Mouse (Mus musculus): Measurements from ENCODE around the gene Dctn2. TPM values are rescaled to one million over a fixed set of nuclear protein-coding genes. Genes with fewer than 3 reads are reported as not detected.
A peak's percentile ranks its signal among the peaks of the same experiment; 100 is the strongest.

The Dctn2 gene
- total RNA-seq (2021) = 100 to 1,000 TPM; 253 to 259 TPM
- long read RNA-seq, transcript Dctn2-201 (14 exons, 1,784 nt) = major isoform, 8 of 198 reads
- long read RNA-seq, partial matches to known transcripts = 7 of 198 reads
- long read RNA-seq, other reads (novel, unspliced or antisense) = 183 of 198 reads

DNA sequence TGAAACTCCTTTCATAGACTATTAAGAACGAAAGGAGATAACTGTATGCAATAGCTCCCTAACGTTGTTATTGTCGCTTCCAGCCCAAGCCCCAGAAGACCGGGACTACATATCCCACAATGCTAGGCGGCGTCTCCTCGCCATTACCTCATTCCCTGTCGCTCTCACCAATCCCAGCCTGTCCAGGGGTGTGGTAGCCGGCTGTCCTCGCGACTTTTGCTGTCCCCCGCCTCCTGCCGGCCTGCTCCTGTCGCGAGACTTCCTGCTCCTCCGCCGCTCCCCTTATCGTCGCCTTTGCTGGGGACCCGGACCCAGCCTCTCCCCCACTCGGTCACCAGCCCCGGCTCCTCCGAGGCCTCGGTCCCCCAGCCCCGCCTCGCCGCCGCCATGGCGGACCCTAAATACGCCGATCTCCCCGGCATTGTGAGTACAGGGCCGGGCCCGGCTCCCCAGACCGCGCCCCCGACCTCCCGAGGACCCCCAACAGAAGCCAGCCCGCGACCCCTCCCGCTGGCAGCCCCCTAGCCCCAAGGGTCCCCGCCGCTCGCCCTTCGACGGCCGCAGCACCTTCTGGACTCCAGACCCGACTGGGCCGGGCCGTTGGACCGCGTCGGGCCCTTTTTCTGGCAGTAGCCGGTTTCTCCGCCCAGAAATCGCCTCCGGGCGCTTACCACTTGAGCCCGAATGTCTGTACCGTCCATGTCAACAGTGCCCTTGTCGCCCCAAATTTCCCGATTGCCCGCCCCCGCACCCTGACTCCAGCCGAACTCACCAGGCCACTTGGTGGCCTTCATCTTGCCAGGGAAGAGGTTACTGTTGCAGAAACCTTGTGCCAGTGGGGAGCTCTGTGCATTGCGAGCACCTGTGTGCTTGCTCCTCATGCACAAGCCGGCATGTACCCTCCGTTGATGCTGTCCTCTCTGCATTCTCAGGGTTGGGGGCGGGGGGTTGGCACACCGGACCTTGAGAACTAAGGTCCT, at the start of gene Dctn2:
Gene Dctn2 (plus strand): TSS at position 257 of the 980 bp plus-strand sequence.
- DNase-seq (ENCODE audit: low spot score in 2 of 2) = peak; percentile 93 to 95

GRCm38 (mm10) chr10:127216456-127216855, 49.7 kb upstream of the Dctn2 start:
- no peak for DNase-seq (ENCODE audit: low spot score in 2 of 2)

- no peak for DNase-seq (ENCODE audit: low spot score in 2 of 2)
These were observed 49.0 kb upstream of the Dctn2 start for GRCm38 (mm10) chr10:127217177-127217576.

DNA sequence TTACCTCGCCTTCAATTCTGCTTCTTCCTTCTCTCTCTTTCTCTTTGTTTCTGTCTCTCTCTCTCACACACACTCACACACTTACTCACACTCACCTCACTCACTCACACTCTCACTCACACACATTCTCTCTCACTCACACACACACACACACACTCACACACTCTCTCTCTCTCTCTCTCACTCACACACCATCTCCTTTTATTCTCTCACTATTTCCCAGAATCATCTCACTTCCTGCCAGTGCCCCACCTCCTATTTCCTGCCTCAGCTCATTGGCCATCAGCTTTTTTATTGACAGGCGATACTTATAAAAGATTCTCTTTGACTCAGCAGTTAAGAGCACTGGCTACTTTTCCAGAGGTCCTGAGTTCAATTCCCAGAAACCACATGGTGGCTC, 47.8 kb upstream of the Dctn2 start:
- DNase-seq (ENCODE audit: low spot score in 2 of 2) = no peak

GRCm38 (mm10) chr10:127225213-127225612, 41.0 kb upstream of the Dctn2 start:
- no peak for DNase-seq (ENCODE audit: low spot score in 2 of 2)

DNA sequence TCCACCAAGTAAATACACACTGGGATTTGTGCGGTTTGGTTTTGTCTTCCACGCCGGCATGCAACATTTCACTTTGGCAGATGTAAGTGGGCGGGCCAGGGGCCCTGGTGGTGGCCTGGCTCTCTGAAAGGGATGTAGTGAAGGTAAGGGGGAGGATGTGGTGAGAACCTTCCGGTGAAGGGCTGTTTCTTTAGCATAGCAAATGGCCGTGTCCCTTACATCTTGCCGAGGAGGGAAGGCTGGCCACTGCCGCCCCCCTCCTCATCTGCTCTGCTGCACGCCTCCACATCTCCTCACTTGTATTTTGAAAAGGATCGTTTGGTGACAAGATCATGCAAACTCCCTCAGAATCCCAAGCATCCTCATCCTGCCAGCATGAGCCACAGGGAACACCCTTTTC, 40.4 kb upstream of the Dctn2 start:
- peak in 1 of 2 experiments; percentile 51 for DNase-seq (ENCODE audit: low spot score in 2 of 2)

GRCm38 (mm10) chr10:127226318-127226895, 39.8 kb upstream of the Dctn2 start:
- no peak for DNase-seq (ENCODE audit: low spot score in 2 of 2)

DNA sequence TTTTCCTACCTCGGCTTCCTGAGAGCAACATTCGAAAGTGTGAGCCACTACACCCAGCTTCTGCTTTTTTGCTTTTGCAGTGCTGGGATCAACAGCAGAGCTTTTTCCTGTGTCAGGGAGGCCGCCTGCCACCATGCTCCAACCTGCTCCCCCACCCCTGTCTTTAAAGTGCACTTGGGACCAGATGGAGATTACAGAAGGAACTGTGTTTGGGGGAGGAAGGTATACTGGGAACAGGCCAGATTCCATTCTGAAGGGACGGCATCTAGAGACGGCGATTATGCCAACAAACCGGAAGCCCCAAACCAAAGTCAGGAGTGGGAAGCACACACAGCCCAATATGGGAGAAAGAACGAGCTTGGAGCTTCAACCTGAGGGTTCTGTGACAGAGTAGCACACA, 39.0 kb upstream of the Dctn2 start:
- DNase-seq (ENCODE audit: low spot score in 2 of 2) = peak in 1 of 2 experiments; percentile 55

DNA sequence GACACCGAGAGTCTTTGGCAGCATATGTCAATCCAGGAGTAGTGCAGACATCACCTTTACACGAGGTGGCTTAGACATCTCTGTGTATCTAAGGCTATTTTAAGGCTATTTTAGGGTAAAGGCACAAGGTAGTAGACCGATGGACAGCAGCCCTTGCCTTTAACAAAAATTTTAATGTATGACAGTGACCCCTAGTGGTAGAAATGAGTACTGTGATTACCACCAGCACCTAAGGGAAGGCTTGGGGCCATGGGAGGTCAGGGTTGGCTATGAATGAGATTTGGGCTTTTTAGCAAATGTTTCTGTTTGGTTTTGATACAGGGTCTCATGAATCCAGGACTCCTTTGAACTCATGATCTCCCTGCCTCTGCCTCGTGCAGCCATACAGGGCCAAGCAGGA, 37.3 kb upstream of the Dctn2 start:
- DNase-seq (ENCODE audit: low spot score in 2 of 2) = peak in 1 of 2 experiments; percentile 78

- no peak for DNase-seq (ENCODE audit: low spot score in 2 of 2)
These were observed 35.5 kb upstream of the Dctn2 start for GRCm38 (mm10) chr10:127230693-127231092.

- no peak for DNase-seq (ENCODE audit: low spot score in 2 of 2)
These were observed 34.4 kb upstream of the Dctn2 start for GRCm38 (mm10) chr10:127231741-127232140.

DNA sequence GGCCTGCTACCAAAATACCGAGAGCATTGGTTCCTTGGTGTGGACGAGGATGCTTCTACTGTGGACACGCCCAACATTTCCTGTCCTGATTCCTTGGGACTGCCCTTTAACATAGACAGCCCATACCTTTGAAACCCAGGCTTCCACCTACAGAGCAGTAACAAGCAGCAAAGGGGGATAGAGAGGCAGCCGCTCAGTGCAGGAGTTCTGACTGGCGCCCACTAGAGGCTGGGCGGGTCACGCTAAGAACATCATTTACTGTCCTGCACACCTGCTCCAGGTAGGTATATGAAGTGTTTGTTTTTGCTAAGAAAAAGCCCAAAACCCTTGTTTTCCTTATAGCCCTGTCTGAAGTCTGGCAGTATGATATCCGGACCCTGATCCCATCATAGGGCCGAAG, 33.0 kb upstream of the Dctn2 start:
- no peak for DNase-seq (ENCODE audit: low spot score in 2 of 2)

DNA sequence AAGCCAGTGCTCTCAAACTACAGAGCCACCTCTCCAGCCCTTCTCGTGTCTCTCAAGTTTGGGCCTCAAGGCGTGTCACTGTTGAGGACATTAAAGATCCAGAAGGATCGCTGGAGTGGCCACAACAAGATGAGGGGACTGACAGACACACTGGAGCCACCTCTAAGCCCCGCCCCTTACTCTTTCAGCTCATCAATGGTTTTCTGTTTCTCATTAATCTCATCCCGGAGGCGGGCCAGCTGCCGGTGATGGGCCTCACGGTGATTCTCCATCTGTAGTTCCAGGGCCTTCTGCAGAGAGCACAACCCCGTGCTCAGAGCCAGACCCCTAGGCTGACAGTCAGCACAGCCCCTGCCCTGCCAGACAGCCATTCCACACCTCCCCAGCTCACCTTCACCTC, 29.6 kb upstream of the Dctn2 start:
- no peak for DNase-seq (ENCODE audit: low spot score in 2 of 2)

DNA sequence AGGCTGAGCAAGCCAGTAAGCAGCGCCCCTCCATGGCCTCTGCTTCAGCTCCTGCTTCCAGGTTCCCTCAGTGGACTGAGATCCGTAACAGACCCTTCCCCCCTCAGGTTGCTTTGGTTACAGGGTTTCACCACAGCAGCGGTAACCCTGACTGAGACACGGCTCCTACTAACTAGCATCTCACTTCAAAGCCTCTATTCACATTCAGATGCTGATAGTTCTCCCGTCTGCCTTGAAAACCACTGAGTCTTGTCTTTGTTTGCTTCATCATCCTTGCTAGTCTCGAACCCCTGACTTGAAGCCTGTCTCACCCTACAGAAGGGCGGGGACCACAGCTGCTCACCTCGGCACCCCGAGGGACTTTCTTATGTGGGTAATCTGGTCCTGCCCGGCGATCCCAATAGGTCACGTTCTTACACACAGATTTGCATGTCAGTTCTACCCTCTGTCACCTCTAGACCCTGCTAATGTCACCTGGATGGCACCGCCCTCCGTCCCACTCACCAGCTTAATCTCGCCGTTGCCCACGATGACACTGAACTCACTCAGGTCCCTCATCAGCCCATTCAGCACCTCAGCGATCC, 27.8 kb upstream of the Dctn2 start:
- DNase-seq (ENCODE audit: low spot score in 2 of 2) = no peak

GRCm38 (mm10) chr10:127250810-127251209, 15.4 kb upstream of the Dctn2 start:
- DNase-seq (ENCODE audit: low spot score in 2 of 2) = no peak

DNA sequence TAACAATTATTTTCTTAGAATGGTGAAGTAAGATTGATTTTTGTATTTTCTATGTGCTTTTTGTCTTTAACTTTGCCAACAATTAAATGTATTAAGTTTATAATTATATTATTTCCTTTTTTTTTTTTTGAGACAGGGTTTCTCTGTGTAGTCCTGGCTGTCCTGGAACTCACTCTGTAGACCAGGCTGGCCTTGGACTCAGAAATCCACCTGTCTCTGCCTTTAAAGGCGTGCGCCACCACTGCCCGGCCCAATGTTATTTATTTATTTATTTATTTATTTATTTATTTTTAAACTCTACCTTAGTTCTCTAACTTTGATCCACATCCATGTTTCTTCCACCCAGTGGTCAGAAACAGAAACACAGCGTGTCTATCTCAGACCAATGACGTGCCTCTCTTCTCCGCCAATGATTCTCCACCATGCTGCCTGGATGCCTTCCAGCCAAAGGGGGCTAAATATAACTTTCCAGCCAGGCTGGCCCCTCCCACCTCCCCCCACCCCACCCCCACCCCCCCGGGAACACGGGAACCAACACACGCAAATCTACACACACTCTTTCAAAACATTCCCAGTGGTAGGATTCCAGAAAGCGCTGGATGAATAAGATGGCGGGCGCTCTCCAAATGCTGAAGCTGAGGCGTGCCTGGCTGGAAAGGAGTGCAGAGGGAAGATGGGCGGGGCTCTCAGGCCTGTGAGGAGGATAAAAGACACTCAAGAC, 10.4 kb upstream of the Dctn2 start:
- no peak for DNase-seq (ENCODE audit: low spot score in 2 of 2)

DNA sequence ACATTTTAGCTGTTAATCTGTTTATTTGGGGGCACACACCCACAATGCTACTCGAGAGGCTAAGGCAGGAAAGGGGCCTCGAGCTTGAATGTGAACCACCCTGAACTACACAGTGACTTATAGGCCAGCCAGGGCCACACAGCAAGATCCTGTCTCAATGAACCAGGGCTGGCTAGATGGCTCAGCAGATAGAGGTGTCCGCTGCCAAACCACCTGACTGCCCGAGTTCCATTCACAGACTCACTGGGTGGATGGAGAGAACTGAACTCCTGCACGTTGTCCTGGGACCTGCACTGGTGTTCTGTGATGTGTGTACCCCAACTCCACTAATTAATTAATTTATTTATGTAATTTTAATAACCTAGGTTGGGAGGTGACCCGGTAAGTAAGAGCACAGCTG, 8.4 kb upstream of the Dctn2 start:
- no peak for DNase-seq (ENCODE audit: low spot score in 2 of 2)

DNA sequence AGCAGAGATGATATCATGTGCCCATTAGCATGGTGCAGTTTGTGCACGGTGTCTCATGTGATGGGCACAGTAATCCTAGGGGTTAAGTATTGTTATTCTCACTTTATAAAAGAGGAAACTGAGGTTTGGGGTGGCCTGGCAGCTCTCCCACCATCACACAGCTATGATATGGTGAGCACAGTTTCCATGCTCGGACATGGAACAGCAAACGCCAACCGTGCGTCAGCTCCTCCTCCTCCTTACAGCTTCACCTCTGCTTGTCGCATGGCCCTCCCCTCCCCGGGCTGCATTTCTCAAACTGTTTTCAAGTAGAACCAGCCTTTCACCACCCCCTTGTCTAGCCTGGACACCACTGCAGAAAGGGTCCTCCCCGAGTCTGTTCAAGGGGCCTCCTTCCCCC, 7.7 kb upstream of the Dctn2 start:
- DNase-seq (ENCODE audit: low spot score in 2 of 2) = no peak

GRCm38 (mm10) chr10:127261706-127262547, 4.2 kb upstream of the Dctn2 start:
- no peak for DNase-seq (ENCODE audit: low spot score in 2 of 2)

Measured in layer of hippocampus, adult 18-20 months (tissue).